Mouse (Mus musculus) urinary bladder, postnatal 25 days (tissue): ENCODE data around the gene Pik3r6.

Experiments
- DNase-seq: peaks from one replicate; pipeline ENCODE4 v3.0.0; 2022; ENCODE audit warnings: low spot score

Gene Pik3r6

DNA sequence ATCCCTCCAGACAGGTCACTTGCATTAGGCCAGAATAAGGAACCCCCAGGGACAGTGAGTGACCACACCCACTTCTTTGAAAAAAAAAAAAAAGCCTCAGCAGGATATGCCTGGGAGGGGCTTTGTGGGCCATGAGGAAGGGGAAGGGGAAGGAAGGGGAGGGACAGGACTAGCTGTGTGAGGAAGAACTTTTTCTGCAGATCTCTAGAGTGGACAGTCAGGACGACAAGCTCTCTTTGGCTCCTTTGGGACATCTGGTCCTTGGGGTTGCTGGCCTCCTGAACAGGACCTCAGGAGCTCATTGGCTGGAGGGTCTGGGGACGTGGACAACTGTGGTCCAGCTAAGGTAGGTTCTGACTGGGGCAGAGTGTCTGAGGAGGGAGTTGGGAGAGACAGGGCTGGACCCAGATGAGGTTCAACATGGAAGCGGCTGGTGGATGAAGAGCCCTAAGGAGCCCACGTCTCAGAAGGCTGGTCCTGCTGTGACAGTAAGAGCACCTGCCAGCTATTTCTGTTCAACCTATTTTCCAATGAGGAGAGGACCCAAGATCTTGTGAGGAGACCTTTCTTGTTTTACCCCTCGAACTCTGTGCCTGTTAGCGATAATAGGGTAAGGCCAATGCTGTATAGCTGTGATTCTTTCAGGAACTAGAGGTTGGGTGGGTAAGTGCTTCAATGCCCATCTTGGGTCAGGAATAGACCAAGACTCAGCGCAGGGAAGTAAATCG, at the start of gene Pik3r6:
Gene Pik3r6 (plus strand): TSS at position 118 of the 728 bp plus-strand sequence.
- no peak for DNase-seq

DNA sequence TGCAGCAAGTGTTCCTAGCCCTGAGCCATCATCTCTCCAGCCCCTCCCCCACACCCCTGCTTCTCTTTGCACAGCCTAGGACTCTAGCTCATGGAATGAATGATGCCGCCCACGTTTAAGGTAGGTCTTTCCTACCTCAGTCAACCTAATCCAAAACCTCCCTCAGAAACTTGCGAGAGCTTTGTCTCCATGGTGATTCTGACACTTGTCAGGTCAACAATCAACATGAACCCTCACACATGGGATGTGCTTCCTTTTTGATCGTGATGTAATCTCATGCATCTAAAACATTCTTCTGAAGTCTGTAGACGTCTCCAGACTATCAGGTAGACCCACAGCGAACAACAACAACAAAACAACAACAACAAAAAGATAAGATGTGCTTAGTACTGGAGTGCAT, 49.5 kb upstream of the Pik3r6 start:
- no peak for DNase-seq

DNA sequence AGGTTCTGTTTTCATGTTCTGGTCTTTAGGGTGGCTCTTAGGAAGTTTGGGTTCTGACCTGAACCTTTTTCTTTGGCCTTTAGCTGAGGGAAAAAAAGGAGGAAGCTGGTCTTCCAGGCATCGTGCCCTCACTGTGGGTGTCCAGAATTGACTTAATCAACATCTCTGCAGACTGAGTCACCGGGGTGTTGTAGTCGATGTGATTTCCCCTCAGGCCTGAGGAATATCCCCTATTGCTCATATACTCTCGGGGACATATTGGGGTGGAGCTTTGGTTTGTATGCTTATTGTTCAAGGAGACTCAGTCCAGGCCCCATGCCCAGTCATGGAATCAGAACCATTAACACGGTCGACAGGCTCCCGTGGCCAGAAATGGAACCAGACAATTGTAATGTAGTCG, 44.7 kb upstream of the Pik3r6 start:
- DNase-seq: no peak

DNA sequence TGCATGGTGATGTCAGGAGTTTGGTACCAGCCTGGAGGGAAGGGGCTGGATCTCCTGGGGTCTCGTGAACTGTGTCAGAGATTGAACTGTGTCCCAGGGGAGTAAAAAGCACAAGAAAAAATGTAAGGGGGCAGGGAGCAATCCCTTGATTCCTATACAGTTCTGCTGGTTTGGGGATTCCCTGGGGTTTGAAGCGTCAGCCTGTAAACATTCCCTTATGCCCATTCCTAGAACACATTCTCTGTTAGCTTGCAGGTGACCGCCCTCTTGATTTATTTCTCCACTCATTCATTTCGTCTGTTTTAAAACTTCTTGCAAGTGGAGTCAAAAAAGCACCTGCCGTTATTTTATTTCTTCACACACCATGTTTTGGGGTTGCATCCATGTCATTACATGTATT, 43.8 kb upstream of the Pik3r6 start:
- no peak for DNase-seq

DNA sequence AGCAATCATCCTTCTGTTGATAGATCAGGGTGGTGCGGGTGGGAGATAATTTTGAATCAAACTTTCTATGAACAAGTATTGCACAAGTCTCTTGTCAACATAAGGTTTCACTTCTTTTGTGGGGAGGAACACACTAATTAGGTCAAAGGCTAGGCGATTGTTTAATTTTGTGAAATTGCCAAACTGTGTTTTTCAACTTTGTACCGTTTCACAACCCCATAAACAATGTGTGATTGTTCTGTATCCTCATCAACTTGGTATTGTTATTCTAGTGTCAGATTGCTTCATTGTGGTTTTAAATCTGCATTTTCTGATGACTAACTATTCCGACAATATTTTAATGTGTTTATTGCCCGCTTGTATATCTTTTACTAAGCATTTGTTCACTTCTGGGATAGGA, 43.3 kb upstream of the Pik3r6 start:
- no peak for DNase-seq

DNA sequence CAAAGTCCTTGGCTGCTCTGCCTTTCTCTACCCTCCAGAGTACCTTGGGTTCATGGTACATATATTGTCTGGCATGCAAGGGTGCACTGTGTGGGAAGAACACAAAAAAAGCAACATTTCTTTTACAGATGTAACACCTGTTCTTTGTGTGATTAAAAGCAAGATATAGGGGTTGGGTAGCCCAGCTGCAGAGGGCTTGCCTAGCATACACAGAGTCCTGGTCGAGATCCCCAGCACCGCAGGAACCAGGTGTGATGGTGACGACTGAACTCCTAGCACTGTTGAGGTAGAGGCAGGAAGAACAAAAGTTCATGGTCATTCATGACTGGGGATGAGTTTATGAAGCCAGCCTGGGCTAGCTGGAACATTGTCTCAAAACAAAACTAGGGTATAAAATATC, 40.1 kb upstream of the Pik3r6 start:
- no peak for DNase-seq

DNA sequence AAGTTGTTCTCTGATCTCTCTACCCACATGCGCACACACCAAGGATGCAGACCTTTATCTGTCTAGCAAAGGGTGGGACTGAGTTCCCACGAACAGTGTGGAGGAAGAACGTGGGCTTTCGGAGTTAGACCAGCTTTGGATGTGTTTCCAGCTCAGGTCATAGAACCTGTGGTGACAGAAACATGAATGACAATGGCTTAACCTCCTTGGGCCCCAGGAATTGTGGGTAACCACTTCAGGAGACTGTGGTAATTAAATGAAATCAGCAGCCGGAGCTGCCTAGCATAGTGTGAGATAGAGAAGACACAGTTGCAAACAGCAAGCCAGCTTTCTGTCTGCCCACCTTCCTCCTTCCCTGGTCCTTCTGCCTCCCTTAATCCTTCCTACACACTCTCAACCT, 38.6 kb upstream of the Pik3r6 start:
- DNase-seq: no peak

DNA sequence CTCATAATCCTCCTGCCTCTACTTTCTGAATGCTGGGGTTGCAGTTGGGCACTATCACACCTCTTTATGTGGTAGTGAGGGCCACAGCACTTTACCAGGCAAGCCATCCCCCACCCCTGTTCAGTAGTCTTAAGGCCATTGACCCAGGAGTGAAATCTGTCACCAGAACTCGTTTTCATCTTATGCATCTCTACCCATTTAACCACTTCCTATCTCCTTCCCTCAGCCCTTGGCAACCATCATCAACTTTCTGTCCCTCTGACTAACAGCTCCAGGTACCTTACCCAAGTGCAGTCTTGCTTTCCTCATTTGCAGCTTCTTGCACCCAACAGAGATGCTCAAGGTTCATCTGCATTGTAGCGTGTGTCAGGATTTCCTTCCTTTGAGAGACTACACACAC, 37.7 kb upstream of the Pik3r6 start:
- no peak for DNase-seq

DNA sequence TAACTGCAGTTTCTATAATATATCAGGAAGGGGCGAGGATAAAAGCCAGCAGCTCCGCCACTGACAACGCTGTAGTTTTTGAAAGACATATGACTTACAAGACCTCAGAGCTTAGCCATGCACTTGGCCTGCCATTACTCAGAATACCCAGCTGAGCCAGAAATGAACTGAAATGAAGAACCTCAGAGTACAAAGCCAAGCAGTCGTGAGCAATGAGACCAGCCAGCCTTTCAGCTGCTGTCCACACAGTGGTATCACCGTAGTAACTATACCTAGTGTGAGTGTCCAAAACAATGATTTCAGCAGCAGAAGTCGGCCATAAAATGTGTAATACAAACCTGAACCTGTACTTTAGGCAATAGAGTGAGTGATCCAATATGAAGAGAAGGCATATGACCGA, 35.4 kb upstream of the Pik3r6 start:
- DNase-seq: no peak

DNA sequence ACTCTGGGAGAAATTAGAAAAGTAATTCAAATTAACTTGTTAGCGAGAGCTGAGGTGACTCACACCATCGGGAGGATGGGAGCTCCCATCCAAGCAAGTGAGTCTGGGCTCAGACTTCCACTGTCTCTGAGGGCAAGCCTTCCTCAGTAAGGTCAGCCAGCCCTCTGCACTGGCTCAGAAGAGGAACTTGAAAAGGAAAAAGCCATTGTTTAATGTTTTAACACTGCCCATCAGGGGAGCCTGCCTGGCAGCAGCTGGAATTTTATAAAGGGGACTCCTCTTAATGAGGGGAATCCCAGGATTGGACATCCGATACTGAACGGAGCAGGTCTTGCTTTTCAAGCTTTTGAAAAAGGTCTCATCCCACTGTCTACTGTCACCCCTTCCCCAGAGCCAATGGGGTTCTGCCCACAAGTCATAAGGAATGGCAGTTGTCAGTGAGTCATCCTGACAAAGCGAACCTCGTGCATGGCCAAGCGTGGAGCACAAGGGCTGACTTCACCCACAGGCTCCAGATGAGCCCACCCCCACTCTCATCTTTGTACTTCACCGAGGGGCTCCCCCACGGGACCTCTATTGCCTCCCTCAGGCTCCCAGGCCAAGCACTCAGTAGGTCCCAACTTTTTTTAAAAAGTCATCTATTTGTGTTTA, 34.7 kb upstream of the Pik3r6 start:
- no peak for DNase-seq

DNA sequence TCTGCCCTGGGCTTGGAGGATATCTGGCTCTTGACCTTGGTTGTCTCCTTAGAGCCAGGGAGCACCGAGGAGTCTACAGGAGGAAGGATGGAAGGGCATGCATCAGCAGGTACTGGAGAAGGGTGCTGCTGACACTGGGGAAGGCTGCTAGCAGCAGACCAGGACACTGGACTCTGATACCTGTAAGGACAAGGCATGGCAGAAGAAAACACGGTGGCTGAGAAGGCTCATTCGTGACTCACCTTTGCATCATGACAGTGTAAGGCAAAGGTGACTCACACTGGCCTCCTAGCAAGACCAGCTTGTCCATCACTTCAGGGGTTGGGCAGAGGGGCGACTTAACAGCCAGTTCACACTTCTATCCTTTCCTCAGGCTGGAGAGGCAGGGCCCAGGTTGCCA, 33.9 kb upstream of the Pik3r6 start:
- DNase-seq: no peak

DNA sequence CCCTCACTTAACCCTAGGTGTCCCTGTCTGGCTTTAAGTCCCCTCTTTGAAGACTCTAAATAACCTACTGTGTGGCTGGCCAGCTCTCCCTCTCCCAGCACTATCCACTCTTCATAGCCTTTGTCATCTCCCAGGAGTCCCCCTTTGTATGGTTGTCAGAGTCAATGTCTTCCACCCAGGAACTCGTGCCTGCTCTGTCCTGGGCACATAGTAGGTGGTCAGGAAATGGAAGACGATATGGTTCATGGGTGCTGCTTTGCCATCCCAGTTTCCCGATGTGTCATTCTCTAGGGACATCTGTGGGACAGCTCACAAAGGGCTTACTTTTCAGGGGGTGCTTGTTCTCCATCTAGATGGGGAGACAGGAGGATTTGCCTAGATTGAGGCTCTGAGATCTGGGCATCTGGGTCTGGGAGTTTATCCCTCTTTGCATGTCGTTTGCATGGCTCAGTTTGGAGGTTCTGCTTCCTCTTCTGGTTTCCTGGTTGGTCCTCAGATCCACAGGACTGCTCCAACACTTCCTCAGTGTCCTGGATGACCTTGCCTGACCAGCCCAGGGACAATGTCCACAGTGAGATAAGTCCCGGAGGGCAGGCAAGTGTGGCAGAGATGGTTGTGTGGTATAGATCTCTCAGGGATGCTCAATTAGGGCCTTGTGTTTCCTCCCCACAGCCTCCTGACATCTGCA, 30.5 kb upstream of the Pik3r6 start:
- DNase-seq: no peak

DNA sequence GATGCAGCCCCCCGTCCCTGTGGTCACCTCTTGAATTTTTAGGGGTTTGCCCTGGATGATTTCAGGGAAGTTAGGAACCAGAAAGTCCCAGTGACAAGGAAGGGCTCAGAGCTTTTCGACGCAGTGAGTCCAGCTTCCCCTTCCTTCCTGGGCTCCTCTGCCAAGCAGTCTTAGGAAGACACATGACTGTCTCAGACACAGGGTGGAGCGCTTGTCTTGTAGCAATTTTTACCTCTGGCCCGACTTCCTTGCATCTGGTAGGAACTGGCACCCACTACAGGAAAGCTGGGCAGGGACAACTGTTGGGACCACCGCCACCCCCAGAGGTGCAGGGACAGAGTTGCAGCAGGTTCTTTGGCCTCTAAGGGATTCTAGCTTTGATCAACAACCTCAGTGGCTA, 28.2 kb upstream of the Pik3r6 start:
- DNase-seq: no peak

DNA sequence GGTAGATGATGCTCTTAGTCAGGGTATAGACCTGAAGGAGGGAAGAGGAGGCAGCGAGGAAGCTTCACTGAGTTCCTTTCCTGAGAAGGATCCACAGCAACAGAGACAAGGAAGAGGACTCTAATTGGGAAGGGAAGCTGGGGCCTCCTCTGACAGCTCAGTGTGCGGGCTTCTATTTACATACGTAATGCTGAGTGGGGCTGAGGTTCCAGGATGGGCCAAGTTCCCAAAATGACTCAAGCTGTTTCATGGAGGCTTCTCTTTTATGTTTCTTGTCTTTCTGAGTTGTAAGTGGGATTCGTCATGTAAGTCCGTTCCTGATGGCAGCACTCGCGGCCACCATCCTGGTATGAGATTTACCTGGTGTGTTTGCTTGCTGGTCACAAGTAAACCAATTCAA, 27.1 kb upstream of the Pik3r6 start:
- DNase-seq: no peak

DNA sequence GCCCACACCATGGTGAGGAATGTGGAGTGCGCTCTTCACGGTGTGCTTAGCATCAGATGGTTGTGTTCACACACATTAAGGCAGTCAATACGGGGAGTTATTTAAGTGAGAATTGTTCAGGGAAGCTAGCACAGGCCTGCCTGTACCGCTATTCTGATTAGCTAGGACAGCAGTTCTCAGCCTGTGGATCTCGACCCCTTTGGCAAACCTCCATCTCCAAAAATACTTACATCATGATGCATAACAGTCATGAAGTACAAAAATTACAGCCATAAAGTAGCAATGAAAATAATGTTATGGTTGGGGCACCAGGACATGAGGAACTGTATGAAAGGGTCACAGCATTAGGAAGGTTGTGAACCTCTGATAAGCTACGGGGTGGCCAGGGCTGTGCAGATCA, 25.2 kb upstream of the Pik3r6 start:
- DNase-seq: no peak

DNA sequence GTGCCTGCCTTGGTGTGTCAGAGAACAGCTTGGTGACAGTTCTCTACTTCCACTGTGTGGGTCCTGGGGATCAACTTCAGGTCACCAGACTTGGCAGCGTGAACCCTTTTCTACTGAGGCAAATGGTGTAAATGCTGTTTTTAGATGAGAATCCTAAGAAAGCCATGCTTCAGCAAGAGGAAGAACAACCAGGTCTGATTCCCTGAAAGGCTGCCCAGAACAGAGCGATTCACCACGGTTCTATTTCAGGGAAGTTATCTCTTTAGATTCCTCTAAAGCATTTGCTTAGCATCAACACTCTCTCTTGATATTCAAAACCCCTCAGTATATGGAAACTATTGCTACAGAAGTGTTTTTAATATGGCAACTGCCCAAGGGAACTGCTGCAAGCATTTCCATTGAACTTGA, 24.2 kb upstream of the Pik3r6 start:
- DNase-seq: no peak

DNA sequence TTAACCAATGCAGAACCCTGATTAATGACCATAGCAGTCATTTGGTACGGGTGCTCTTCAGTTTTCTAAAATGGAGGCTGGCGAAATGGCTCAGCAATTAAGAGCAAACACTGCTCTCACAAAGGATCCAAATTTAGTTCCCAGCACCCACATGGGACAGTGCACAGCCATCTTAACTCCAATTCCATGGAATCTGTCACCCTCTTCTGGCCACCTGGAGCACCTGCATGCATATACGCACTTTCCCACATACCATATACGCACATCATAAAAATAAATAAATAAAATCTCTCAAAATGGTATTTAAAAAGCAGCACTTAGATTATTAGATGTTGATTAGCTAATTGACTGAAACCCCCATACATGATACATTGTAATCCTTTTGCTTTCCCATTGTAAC, 22.2 kb upstream of the Pik3r6 start:
- no peak for DNase-seq

DNA sequence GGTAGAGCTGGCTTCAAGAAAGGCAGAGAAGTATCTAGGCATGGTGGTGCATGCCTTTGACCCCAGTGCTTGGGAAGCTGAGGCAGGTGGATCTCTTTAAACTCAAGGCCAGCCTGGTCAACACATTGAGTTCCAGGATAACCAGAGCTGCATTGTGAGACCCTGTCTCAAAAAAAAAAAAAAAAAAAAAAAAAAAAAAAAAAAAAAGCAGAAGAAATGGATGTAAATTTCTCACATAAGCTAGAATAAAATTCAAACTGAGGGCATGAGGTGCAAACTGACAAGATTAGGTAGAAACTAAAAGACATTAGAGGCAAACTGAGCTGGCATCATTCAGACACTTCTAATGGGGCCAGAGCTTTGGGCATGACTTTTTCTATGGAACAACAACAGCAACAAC, 20.8 kb upstream of the Pik3r6 start:
- no peak for DNase-seq

DNA sequence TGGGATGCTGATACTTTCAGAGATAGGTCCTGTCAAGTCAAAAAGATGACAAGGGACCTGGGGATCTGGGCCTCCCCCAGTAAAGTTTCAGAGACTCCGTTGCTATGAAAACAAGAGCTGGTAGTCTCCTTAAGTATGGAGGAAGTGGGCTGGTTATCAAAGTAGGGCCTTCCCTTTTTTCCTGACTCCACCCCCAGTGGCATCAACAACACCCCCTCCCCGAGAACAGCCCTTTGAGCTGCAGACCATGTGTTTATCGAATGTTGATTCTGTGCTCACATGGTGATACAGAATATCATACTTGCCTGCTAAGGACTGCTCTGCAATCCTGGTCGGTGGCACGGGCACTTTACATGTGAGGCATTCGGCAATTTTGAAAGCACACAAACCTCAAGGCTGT, 19.6 kb upstream of the Pik3r6 start:
- DNase-seq: no peak

DNA sequence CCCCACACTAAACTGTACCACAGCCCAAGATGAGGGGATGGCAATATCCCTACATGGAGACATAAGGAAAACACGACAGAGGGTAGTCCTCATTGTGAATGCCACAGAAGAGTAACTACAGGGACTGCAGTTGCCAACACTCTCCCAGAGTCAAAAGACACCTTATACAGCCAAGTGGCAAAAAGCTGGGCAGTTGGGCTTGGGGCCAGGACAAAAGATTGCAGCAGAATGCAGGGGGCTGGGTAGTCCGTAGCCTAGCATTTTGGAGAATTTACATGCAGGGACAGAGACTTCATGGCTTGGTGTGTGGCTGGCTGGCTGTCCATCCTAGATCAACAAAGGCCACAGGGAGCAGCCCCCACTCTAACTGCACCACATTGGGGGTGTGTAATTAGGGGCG, 18.4 kb upstream of the Pik3r6 start:
- DNase-seq: no peak

DNA sequence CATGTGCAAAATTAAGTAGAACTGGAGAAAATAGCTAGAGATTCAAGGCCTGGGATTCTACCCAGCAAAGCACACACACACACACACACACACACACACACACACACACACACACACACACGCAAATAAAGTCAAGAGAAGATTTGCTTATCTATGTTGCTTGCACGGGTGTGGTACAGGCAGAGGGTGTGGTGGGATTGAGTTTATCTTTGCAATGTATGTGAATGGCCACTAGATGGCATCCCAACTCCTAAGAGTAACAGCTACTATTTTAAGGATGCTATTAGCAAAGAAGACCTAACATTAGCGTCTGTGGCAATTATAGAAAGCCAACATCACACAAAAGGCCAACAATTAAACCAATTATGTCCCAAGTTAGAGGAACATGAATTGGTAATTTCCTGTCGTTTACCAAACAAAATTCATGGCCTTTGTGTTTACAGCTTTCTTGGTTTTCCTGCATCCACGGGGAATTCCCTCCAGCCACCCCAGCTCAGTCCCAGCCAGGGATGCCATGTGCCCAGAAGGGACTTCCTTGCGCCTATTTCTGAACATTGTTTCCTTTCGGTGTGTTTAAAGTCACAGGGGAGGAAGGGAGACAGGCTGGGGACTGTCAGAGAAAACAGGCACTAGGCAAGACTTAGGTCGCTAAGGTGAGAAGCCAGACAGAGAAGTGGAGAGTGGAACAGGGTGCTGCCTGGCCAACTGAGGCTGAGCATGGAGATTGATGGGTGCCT, 17.4 kb upstream of the Pik3r6 start:
- DNase-seq: no peak

DNA sequence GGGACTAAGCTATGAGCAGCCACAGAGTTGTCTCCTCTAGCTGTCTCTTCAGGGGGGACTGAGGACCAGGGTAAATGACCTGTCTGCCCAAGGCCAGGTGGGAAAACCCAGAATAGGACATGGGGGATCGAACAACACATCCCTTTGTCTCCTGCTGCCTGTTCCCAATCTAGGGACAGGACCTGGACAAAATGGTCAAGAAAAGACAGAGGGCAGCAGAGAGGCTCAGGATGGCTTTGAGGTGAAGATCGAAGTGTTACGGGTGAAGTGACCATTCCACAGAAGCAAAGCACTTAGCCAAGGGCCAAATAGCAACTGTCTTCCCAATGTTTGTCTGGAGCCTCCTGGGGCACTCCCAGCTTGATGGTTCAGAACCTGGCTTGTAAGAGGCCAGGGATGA, 16.7 kb upstream of the Pik3r6 start:
- DNase-seq: no peak

DNA sequence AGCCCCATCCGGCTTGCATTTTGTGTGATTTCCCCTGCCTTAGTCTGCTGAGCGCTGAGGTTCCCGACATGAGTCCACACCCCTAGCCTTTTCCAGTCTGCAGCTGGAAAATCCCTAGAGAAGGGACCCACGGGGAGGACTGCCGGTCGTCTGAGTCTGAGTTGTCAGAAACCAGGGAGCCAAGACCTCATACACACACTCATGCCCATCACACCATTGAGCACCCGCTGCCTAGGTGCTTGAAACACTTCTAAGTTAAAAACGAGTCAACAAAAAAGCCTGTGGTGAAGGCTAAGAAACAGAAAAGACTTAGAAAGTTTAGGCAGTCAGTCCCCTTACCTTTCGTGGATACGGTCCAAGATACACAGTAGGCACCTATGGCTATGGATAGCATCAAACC, 15.1 kb upstream of the Pik3r6 start:
- DNase-seq: no peak
